Mouse (Mus musculus) heart, postnatal 0 days (tissue): ENCODE data around the gene Slc17a8.
"Not testable (repeated sequence)": the region's sequence is repeated elsewhere in the genome, so short reads cannot be mapped to it uniquely, and the experiment has no call there.

Experiments used
- CTCF ChIP-seq: IDR thresholded peaks from 2 replicates; pipeline ENCODE4 v1.5.1; 2016; ENCODE audit warnings: antibody characterized with exemption, control low read depth, low read depth
- EP300 ChIP-seq: IDR thresholded peaks from 2 replicates; pipeline ENCODE4 v1.6.1; 2016; ENCODE audit warnings: antibody characterized with exemption, low read depth

DNA sequence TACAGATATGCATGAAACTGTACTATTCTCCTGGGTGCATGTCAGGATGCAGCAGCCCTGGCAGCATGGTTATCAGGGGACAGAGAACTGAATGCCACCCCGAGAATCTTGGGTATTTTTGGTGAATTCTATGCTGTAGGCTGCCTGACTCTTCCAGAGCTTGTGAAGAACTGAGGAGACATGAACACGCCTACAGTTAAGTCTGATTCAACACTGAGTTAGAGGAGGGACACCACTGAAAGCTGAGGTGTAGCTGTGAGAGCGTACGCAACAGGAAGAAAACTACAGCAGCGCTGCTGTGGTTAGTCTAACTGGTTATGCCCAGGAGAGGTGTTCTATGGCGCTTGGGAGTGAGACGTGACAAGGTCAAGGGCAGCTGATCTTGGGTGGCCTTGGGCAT, 67.2 kb downstream of the Slc17a8 start:
- not testable (repeated sequence) for TF ChIP-seq CTCF, EP300
